Mouse (Mus musculus) layer of hippocampus, adult 18-20 months (tissue): Measurements from ENCODE around the gene Scly. TPM values are rescaled to one million over a fixed set of nuclear protein-coding genes. Genes with fewer than 3 reads are reported as not detected.
A peak's percentile ranks its signal among the peaks of the same experiment; 100 is the strongest.

Experiments used
- DNase-seq, 2 experiments: peaks; one replicate each; pipeline ENCODE4 v3.0.0; 2022; ENCODE audit warnings: low spot score in 2 of 2
- total RNA-seq, 2 experiments: library from RNA; stranded (reverse); gene quantifications; 2 replicates each; pipeline ENCODE4 v1.2.3; 2021

Gene Scly
- total RNA-seq, 2 experiments from 2014 or later = 18.0 to 22.3 TPM

DNA sequence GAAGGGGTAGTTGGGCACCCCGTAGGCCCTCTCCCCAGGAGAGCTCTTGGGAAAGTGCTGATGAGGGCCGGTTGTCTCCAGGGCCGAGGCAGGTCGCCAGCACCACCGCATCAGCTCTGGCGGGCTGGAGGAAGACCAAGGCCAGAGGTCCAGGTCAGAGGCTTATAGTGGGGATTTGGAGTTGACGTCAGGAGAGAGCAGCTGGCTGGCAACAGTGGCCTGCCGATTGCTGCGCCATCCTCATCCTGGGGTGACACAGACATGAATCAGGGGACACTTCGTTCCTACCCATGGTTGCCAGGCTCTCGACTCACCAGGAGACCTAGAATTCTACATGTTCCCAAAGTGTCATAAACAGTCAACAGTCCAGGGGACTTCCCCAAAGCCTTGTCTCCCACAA is 58.0 kb downstream of the Scly start:
- no peak for DNase-seq

DNA sequence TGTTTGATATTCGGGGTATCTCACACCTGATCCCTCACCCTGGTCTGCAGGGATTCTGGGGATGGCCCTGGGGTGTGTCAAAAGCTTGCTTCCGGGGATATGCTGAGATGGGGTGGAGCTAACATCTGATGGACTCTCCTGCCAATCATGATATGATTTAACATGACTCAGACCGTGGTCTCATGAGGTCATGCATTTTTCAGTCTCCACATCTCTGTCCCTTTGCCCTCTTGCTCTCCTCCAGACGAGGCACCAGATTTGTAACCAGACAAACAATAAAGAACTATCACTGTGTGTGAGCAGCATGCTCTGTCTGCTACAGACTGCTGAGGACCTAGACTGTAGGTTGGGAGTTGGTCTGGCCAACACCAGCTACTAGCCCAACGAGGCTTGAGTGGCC is 64.0 kb downstream of the Scly start:
- DNase-seq = no peak

DNA sequence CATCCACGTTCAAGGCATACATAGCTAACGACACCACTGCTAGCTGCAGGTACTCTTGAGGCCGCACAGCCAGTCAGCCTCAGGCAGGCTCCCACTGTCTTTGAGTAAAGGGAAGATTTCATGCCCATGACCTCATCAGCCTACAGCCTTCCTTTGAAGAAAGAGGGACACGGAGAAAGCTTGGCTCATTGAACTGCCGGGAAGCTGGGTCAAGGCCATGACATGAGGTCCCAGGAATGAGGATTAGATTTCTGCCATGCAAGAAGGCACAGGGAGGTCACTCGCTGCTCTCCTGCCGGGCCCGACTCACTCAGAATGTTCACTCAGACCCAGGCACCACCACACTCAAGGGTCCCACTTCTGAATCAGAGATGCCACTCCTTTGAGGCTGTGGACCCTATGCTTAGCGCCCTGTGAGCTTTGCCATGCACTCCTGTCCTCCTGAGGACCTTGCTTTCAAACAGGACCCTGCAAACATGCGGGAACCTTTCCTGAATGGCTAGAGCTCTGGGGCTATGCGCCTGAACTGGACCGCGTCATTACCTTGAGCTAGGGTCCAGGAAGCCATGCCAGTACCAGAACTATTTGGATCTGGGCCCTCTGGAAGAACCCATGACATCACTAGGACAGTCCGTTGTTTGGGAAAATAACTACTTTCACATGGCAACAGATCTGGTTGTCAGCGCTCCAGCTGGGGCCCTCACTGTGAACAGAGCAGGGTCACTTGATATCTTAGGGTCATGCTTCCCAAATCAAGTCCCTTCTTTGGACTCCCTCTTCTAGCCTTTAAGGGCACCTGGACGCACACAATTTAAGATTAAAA is 66.9 kb downstream of the Scly start:
- DNase-seq = no peak

DNA sequence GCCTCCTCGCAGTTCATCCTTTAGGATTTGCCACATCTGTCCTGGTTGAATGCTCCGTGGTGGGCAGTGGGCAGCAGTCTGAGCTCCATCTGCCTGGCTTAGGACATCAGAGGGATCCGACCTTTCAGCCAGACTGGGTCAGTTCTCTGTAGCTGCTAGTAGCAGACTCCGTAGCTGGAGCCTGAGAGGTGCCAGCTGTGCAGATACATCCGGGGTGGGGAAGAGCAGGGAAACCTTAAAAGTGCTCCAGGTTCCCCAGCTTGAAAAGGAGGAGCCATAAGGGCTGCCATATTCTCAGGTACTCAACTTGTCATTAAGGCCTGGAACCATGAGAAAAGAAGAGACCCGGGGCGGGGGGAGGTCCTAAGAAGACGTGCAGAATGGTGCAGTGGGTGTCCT is 67.7 kb downstream of the Scly start:
- no peak for DNase-seq

DNA sequence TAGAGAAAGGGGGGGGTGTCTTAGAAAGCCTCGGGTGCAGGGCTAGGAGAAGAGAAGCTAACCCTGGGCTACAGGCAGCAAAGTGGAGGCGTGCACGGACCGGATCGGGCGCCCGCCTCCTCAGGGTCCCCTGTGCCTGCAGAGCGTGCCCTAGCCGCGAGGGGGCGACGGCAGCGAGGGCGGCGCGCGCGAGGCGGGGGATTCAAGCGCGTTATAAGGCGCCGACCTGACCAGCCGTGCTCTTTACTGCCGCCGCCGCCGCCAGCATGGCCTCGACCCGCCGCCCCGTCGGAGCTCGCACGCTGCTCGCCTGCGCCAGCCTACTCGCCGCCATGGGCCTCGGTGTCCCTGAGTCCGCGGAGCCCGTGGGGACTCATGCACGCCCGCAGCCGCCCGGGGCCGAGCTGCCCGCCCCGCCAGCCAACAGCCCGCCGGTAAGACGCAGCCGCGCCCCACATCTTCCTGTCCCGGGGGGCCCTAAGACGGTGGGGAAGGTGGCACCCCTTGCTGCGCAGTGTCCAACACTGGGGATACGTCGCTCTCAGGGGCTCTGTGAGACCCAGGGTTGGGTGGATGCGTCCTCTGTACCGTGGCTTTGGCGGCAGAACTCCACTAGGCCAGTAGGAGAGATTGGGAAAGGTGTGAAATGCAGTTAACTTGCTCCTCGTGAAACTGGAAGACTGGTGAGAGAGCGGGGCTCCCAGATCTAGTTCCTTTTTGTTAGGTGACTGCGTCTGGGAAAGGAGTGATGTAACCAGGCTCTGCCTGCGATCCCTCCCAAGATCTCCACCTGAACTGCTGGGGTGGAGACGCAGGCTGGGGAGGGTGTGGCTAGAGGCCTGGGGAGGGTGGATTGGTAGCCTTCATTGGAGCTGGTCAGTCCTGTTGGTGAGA is 68.3 kb downstream of the Scly start, which contains the start of gene Erfe:
TSS of gene Erfe (plus strand) at position 216 of the 894 bp plus-strand sequence.
- DNase-seq = peak in 1 of 2 experiments; percentile 17

DNA sequence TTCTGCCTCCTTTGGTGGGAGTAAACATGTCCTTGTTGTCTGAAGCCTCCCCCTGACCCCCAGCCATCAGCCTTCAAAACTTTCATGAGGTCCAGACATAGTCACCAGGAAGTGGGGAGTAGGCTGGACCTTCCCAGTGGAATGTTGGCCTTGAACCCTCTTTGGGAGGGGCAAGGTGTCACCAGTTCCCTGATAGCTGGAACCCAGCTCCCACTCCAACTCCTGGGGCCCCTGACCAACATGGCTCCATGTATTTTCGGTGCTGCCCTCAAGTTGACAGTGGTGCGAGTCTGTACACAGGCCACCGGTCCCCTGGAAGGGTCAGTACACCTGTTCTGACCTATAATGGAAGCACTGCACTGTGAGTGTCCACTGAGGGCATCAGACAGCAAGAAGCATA is 69.2 kb downstream of the Scly start:
- no peak for DNase-seq

DNA sequence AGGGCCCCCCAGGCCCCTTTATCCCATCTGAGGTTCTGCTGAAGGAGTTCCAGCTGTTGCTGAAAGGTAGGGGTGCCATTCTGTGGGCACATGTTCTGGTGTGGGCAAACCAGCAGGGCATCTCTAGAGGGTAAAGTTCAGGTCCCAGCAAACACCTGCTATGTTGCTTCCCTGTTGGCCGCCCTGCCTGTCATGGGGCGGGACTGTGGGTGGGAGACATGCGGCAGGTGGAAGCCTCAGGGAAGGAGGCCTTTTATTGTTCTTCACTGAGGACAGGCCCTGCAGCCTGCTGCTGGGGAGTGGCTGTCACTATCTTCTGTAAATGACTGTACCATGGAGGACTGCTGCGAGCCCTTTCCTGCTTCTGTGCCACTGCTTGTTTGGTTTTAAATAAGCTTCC is 71.3 kb downstream of the Scly start:
- DNase-seq = no peak

DNA sequence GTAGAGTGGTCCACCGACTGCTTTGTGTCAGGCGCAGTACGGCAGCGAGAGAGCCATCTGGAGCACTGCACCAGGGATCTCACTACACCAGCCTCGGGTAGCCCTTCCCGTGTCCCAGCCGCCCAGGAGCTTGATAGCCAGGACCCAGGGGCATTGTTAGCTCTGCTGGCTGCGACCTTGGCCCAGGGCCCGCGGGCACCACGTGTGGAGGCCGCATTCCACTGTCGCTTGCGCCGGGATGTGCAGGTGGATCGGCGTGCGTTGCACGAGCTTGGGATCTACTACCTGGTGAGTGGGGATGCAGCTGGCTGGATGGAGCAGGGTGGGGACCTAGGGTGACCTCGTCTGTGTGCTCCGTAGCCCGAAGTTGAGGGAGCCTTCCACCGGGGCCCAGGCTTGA is 71.9 kb downstream of the Scly start:
- DNase-seq = no peak

Other genes with a start within 250 kb of the Scly start
- gene Rbm44, start 153.2 kb upstream of the Scly start, total RNA-seq = under 1 TPM in 1 of 2 experiments, not detected in 1; 0.10 TPM
- gene Ramp1, start 118.5 kb upstream of the Scly start, total RNA-seq = 10 to 100 TPM; 58.6 to 64.0 TPM
- gene Ube2f, start 48.0 kb upstream of the Scly start, total RNA-seq = 10 to 100 TPM; 45.8 to 48.8 TPM
- gene Espnl, start 23.7 kb downstream of the Scly start, total RNA-seq = under 1 TPM in 1 of 2 experiments, not detected in 1; 0.07 TPM
- under 1 TPM in 1 of 2 experiments, not detected in 1; 0.10 TPM for gene Klhl30, start 52.7 kb downstream of the Scly start, total RNA-seq
- gene Erfe, start 68.1 kb downstream of the Scly start, total RNA-seq = not detected
- 10 to 100 TPM; 62.3 to 63.0 TPM for gene Ilkap, start 100.5 kb downstream of the Scly start, total RNA-seq
- gene Hes6, start 115.7 kb downstream of the Scly start, total RNA-seq = 10 to 100 TPM; 13.1 to 16.4 TPM
- 10 to 100 TPM; 32.2 to 35.2 TPM for gene Per2, start 161.0 kb downstream of the Scly start, total RNA-seq
- gene Traf3ip1, start 196.3 kb downstream of the Scly start, total RNA-seq = 10 to 100 TPM; 14.3 to 14.6 TPM
- gene Asb1, start 242.2 kb downstream of the Scly start, total RNA-seq = 10 to 100 TPM; 39.9 to 43.5 TPM